Mouse (Mus musculus): Measurements from ENCODE around the gene Gna13. TPM values are rescaled to one million over a fixed set of nuclear protein-coding genes. Genes with fewer than 3 reads are reported as not detected.

Gene Gna13
- polyA plus RNA-seq, 1 experiment from 2014 or later: 20.7 TPM

- Histone ChIP-seq H3K4me1 (ENCODE audit: control insufficient read depth, insufficient read depth, low read length) (peaks cover 13% of the 10 kb centered on the region), H3K9me3 (replicated peaks; ENCODE audit: control insufficient read depth, low read length) (no peaks in the 10 kb centered on the region), H3K27ac (ENCODE audit: low read length) (no peak overlapping the region), H3K9ac (ENCODE audit: low read length) (no peak overlapping the region), H3K4me2 (ENCODE audit: low read depth, low read length) (no peak overlapping the region), H3K36me3 (ENCODE audit: control insufficient read depth, insufficient read depth) (peaks cover 29% of the 10 kb centered on the region), H3K27me3 (ENCODE audit: control insufficient read depth, insufficient read depth, low read length) (no peaks in the 10 kb centered on the region), H3K4me3 (ENCODE audit: low read length) (no peak overlapping the region)
- 61% methylated on average over 7 of the region's 8 CpGs for WGBS
- no peak for ATAC-seq (replicated peaks; ENCODE audit: extremely low read depth, insufficient read depth, low FRiP score)
Observed at GRCm38 (mm10) chr11:109436889-109437288, 74.3 kb downstream of the Gna13 start.

- Histone ChIP-seq H3K4me2 (ENCODE audit: low read depth, low read length) (peak overlapping the region; percentile 93), H3K27ac (ENCODE audit: low read length) (peak overlapping the region; percentile 78), H3K36me3 (ENCODE audit: control insufficient read depth, insufficient read depth) (peaks cover 22% of the 10 kb centered on the region), H3K9ac (ENCODE audit: low read length) (peak overlapping the region; percentile 83), H3K9me3 (replicated peaks; ENCODE audit: control insufficient read depth, low read length) (no peaks in the 10 kb centered on the region), H3K4me1 (ENCODE audit: control insufficient read depth, insufficient read depth, low read length) (peaks cover 13% of the 10 kb centered on the region), H3K27me3 (ENCODE audit: control insufficient read depth, insufficient read depth, low read length) (no peaks in the 10 kb centered on the region), H3K4me3 (ENCODE audit: low read length) (peak overlapping the region; percentile 76; the same call in 1 of the 2 replicates)
- ATAC-seq (replicated peaks; ENCODE audit: extremely low read depth, insufficient read depth, low FRiP score): peak; percentile 34; the same call in 1 of the 2 replicates
- WGBS: 22% methylated on average over 5 of the region's 5 CpGs
Observed at GRCm38 (mm10) chr11:109439209-109439608, 76.6 kb downstream of the Gna13 start.

GRCm38 (mm10) chr11:109439829-109440340 is 77.3 kb downstream of the Gna13 start:
- no peaks in the 10 kb centered on the region for H3K9me3 ChIP-seq (replicated peaks; ENCODE audit: control insufficient read depth, low read length)
- peak; percentile 85 for ATAC-seq (replicated peaks; ENCODE audit: extremely low read depth, insufficient read depth, low FRiP score)
- 1% methylated on average over 32 of the region's 32 CpGs for WGBS
- peak overlapping the region; percentile 83 for H3K9ac ChIP-seq (ENCODE audit: low read length)
- peak overlapping the region; percentile 76 for H3K4me3 ChIP-seq (ENCODE audit: low read length)
- peaks cover 15% of the 10 kb centered on the region for H3K4me1 ChIP-seq (ENCODE audit: control insufficient read depth, insufficient read depth, low read length)
- peak overlapping the region; percentile 93 for H3K4me2 ChIP-seq (ENCODE audit: low read depth, low read length)
- peak overlapping the region; percentile 78 for H3K27ac ChIP-seq (ENCODE audit: low read length)
- no peaks in the 10 kb centered on the region for H3K27me3 ChIP-seq (ENCODE audit: control insufficient read depth, insufficient read depth, low read length)
- peaks cover 21% of the 10 kb centered on the region for H3K36me3 ChIP-seq (ENCODE audit: control insufficient read depth, insufficient read depth)

- Histone ChIP-seq H3K4me1 (ENCODE audit: control insufficient read depth, insufficient read depth, low read length) (peaks cover 17% of the 10 kb centered on the region), H3K9ac (ENCODE audit: low read length) (peak overlapping the region; percentile 83), H3K4me3 (ENCODE audit: low read length) (peak overlapping the region; percentile 76), H3K27me3 (ENCODE audit: control insufficient read depth, insufficient read depth, low read length) (no peaks in the 10 kb centered on the region), H3K9me3 (replicated peaks; ENCODE audit: control insufficient read depth, low read length) (no peaks in the 10 kb centered on the region), H3K4me2 (ENCODE audit: low read depth, low read length) (peak overlapping the region; percentile 93), H3K36me3 (ENCODE audit: control insufficient read depth, insufficient read depth) (peaks cover 13% of the 10 kb centered on the region), H3K27ac (ENCODE audit: low read length) (no peak overlapping the region)
- WGBS: 61% methylated on average over 4 of the region's 4 CpGs
- no peak for ATAC-seq (replicated peaks; ENCODE audit: extremely low read depth, insufficient read depth, low FRiP score)
Observed at GRCm38 (mm10) chr11:109440641-109441040, 78.0 kb downstream of the Gna13 start.

- WGBS: 59% methylated on average over 3 of the region's 3 CpGs
Observed at GRCm38 (mm10) chr11:109441119-109441518, 78.5 kb downstream of the Gna13 start.

GRCm38 (mm10) chr11:109442166-109442730 is 79.6 kb downstream of the Gna13 start:
- ATAC-seq (replicated peaks; ENCODE audit: extremely low read depth, insufficient read depth, low FRiP score): no peak
- Histone ChIP-seq H3K9ac (ENCODE audit: low read length) (no peak overlapping the region), H3K4me3 (ENCODE audit: low read length) (no peak overlapping the region), H3K36me3 (ENCODE audit: control insufficient read depth, insufficient read depth) (peaks cover 4% of the 10 kb centered on the region; the same call in 1 of the 2 replicates), H3K27ac (ENCODE audit: low read length) (no peak overlapping the region), H3K9me3 (replicated peaks; ENCODE audit: control insufficient read depth, low read length) (no peaks in the 10 kb centered on the region), H3K4me1 (ENCODE audit: control insufficient read depth, insufficient read depth, low read length) (peaks cover 17% of the 10 kb centered on the region), H3K4me2 (ENCODE audit: low read depth, low read length) (no peak overlapping the region), H3K27me3 (ENCODE audit: control insufficient read depth, insufficient read depth, low read length) (no peaks in the 10 kb centered on the region)
- 52% methylated on average over 5 of the region's 5 CpGs for WGBS

More at GRCm38 (mm10) chr11:109441119-109441518, 78.5 kb downstream of the Gna13 start:
- H3K4me2 ChIP-seq (ENCODE audit: low read depth, low read length): no peak overlapping the region
- H3K27ac ChIP-seq (ENCODE audit: low read length): no peak overlapping the region
- peaks cover 17% of the 10 kb centered on the region for H3K4me1 ChIP-seq (ENCODE audit: control insufficient read depth, insufficient read depth, low read length)
- H3K9me3 ChIP-seq (replicated peaks; ENCODE audit: control insufficient read depth, low read length): no peaks in the 10 kb centered on the region
- H3K9ac ChIP-seq (ENCODE audit: low read length): no peak overlapping the region
- H3K4me3 ChIP-seq (ENCODE audit: low read length): no peak overlapping the region
- ATAC-seq (replicated peaks; ENCODE audit: extremely low read depth, insufficient read depth, low FRiP score): no peak
- H3K36me3 ChIP-seq (ENCODE audit: control insufficient read depth, insufficient read depth): peaks cover 11% of the 10 kb centered on the region
- H3K27me3 ChIP-seq (ENCODE audit: control insufficient read depth, insufficient read depth, low read length): no peaks in the 10 kb centered on the region

- Histone ChIP-seq H3K27me3 (ENCODE audit: control insufficient read depth, insufficient read depth, low read length) (no peaks in the 10 kb centered on the region), H3K27ac (ENCODE audit: low read length) (no peak overlapping the region), H3K4me1 (ENCODE audit: control insufficient read depth, insufficient read depth, low read length) (peaks cover 17% of the 10 kb centered on the region), H3K4me3 (ENCODE audit: low read length) (no peak overlapping the region), H3K9ac (ENCODE audit: low read length) (no peak overlapping the region), H3K4me2 (ENCODE audit: low read depth, low read length) (no peak overlapping the region), H3K9me3 (replicated peaks; ENCODE audit: control insufficient read depth, low read length) (no peaks in the 10 kb centered on the region), H3K36me3 (ENCODE audit: control insufficient read depth, insufficient read depth) (no peaks in the 10 kb centered on the region)
- WGBS: 86% methylated on average over 8 of the region's 8 CpGs
- ATAC-seq (replicated peaks; ENCODE audit: extremely low read depth, insufficient read depth, low FRiP score): no peak
Observed at GRCm38 (mm10) chr11:109443468-109444263, 81.0 kb downstream of the Gna13 start.

- Histone ChIP-seq H3K36me3 (ENCODE audit: control insufficient read depth, insufficient read depth) (no peaks in the 10 kb centered on the region), H3K9me3 (replicated peaks; ENCODE audit: control insufficient read depth, low read length) (no peaks in the 10 kb centered on the region), H3K9ac (ENCODE audit: low read length) (no peak overlapping the region), H3K4me2 (ENCODE audit: low read depth, low read length) (no peak overlapping the region), H3K4me3 (ENCODE audit: low read length) (no peak overlapping the region), H3K4me1 (ENCODE audit: control insufficient read depth, insufficient read depth, low read length) (peaks cover 12% of the 10 kb centered on the region), H3K27me3 (ENCODE audit: control insufficient read depth, insufficient read depth, low read length) (no peaks in the 10 kb centered on the region), H3K27ac (ENCODE audit: low read length) (no peak overlapping the region)
- 51% methylated on average over 7 of the region's 7 CpGs for WGBS
- no peak for ATAC-seq (replicated peaks; ENCODE audit: extremely low read depth, insufficient read depth, low FRiP score)
Observed at GRCm38 (mm10) chr11:109444600-109444999, 82.0 kb downstream of the Gna13 start.
